Mouse (Mus musculus) cerebellum, adult 2 months (tissue): ENCODE data around the gene Rab25.

Source experiments
- CTCF ChIP-seq: fragments of 200-500 bp; IDR thresholded peaks from 2 replicates; pipeline ENCODE4 v1.5.1; 2011; ENCODE audit warnings: low read depth, mild to moderate bottlenecking, control low read depth, low read length, moderate library complexity, borderline replicate concordance; ENCODE audit not compliant: insufficient read depth
- POLR2A ChIP-seq: fragments of 200-500 bp; IDR thresholded peaks from 2 replicates; pipeline ENCODE4 v1.6.1; 2011; ENCODE audit warnings: low read length, control low read depth, borderline replicate concordance; ENCODE audit not compliant: insufficient read depth

DNA sequence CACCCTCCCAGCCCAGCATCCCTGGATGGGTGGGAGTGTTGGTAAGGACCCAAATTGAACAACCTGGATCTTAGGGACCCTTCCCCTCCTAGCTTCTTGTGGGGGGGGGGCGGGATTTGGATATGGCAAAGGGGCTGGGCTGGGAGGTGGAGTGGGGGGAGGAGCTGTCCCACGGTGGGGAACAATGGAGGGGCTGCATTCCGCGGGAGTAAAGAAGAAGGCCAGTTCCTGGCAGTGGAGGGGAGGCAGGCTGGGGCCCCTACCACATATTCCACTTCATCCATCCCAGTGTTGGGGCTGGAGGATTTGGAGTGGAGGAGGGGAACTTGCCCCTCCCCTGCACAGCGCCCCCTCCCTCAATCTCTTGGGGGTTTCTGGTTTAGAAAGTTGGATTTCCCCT lies 14.4 kb downstream of the Rab25 start:
- no peak for TF ChIP-seq CTCF
- TF ChIP-seq POLR2A, result no peak
